Mouse (Mus musculus) 3134 (cell line): Measurements from ENCODE around the gene Rbpjl.

ENCODE experiments used
- DNase-seq: peaks from one replicate; pipeline ENCODE4 v3.0.0-alpha.2; 2011; ENCODE audit warnings: low spot score; ENCODE audit not compliant: insufficient read length; ENCODE audit errors: extremely low read depth

Gene Rbpjl

GRCm38 (mm10) chr2:164426952-164427351 is 24.0 kb downstream of the Rbpjl start:
- DNase-seq: no peak

- DNase-seq: no peak
Measured at GRCm38 (mm10) chr2:164428451-164428850, 25.5 kb downstream of the Rbpjl start.

- no peak for DNase-seq
Measured at GRCm38 (mm10) chr2:164429881-164430615, 27.1 kb downstream of the Rbpjl start.

DNA sequence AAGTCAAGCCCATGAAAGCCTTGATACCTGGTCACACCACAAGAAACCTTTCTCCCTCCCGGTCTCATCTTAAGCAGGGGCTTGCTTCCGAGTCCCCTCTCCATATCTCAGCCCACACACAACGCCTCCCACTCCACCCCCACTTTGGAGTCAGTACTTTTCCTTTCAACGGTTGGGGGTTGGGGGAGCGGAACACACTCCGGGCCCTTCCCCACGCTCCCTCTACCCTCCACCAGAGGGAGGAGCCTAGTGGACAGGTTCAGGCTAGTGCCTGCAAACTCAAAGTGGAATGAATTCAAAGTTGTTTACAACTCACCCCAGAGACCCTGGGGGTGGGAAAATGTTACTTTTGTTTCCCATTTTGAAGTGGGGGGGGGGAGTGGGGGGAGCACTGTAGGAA is 27.8 kb downstream of the Rbpjl start:
- no peak for DNase-seq

DNA sequence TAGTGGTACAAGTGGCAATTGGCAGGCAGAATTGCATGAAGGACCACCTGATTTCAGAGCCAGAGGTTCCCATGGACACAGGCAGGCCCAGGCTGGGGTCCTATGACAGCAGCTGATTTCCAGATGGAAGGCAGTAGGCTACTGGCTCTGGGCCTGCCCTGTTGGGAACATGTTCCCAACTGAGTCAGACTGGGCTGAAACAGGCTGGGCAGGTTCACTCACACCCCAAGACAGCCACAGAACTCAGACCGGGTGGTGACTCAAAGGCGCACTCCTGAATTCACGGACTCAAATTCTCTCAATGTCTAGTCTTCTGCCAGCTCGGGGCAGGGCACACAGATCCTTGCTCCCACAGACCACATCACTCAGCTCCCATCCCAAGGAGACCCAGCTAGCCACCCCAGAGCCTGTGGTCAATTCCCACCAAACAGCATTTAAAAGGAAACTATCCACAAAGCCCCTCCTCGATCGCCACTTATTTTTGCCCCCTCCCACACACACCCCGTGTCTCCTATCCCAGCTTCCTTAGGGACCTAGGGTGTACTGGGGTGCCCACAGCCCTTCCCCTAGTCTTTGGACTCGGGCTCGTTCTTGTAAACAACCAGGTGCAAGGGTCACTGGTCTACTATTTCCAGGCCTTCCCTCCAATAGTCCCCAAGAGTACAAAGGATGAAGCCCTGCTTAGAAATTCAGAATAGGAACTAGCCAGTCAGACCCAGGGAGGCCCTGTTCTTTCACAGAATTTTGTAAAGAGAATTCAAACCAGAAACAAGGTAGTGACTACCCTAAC is 28.9 kb downstream of the Rbpjl start:
- peak; percentile 72 for DNase-seq

DNA sequence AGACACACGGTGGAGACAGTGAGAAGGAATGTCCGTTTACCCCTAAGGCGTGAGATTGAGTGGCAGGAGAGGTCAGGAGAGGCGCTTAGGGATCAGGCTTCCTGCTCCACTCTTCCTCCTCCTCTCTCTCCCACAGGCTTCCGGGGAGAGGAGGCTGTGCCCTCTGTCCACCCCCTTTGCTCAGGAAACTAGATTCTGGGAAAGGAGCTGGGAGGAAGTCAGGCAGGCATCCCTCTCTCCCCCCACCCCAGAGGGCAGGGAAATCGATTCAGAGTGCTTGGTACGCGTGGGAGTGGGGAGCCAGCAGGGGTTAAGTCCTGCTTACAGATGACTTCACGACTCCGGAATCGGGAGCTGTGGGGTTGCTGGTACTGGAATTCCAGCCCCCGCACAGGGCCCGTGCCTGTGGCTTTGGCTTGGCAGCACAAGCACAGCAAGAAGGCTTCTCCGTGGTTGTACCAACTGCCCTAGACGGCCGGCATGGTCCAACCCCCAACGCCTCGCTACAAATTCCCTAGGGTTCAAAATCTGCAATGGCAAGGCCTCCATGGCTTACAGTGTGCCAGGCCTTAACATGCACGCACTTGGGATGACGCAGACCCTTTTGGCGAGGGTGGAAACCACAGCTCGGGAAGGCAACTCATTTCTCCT is 29.7 kb downstream of the Rbpjl start:
- DNase-seq: peak; percentile 97

GRCm38 (mm10) chr2:164433278-164433895 is 30.4 kb downstream of the Rbpjl start:
- DNase-seq: no peak

DNA sequence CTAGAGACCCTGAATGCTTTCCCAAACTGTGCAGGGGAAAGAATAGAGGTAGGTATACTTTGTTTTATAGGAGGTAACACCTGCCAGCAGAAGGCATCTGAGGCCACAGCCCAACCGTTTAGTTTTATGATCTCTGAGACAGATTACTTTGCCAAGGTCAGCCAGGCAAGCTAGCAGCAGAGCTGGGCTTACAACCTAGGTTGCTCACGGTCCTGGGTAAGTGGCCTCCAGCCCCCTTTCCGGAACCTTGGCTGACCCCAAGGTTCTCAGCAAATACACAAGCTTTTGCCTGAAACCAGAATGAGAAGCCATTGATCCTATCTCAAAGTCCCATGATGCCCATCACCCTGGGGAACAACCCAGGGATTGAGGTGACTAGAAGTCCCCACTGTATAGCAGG is 31.7 kb downstream of the Rbpjl start:
- no peak for DNase-seq

DNA sequence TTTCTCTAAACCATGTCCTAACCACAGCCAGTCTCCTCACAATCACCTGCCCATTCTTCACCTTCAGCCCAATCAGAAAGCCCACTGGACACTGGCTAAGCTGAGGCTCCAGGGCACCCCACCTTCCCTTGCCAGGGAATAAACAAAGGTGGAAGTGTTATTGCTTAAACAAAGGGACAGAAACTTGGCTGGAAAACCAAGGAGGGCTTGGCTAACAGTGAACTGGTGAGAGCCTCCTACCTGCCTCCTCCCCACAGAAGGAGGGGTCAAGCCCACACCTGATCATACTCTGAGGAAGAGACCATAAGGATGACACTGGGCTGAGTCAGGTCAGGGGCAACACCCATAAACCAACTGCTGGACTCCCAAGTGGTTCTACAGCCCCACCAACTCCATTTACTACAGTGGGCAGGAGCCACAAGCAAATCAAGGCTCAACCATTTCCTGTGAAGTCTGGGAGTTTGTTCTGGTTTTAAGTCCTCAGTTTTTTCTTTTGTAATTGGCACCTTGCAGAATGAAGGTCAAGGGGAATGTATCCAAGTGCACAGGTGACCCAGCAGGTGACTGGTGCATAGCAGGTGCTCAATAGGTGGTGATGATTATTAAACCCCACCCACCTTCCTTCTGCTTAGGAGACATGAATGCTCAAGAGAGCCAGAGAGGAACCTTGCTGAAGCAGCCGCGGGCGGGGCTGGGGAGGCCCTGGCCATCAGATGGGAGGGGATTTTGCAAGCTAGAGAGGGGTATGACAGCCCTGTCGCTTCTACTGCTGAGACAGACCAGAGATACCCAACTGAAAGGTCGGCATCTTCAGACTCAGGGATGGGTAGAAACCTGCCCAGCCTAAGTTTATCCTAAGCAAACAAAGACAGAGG is 32.5 kb downstream of the Rbpjl start:
- DNase-seq: no peak

DNA sequence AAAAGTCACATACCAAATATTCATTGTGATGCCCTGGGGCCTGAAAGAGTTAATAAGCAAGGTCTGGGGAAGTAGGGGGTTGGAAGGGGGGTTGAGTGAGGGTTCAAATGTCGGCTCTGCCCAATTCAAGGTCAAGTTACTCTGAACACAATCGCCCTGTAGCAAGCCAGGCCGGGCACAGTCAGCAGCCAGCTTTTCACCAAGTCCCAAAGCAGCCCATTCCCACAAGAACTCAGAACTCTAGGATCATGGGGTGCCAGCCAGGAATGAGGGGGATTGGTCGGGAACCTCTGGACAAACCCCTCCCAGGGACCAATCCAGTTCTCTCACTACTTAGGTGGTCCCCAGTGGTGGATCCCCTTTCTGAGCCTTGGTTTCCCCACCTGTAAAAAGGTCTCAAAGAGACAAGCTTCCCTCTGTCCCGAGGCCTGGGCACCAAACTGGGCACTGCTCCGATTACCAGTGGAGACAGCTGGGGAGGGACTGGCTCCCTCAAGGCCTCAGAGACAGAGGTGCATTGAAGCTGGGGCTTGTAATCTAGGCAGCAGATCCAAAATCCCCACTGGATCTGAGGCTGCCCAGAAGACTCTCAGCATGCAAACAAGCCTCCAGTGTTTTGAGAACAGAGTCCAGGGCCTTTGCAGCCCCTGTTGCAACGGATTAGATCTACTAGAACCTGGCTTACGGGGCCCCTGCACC is 33.4 kb downstream of the Rbpjl start:
- no peak for DNase-seq

- peak; percentile 47 for DNase-seq
Measured at GRCm38 (mm10) chr2:164436961-164437360, 34.0 kb downstream of the Rbpjl start.

DNA sequence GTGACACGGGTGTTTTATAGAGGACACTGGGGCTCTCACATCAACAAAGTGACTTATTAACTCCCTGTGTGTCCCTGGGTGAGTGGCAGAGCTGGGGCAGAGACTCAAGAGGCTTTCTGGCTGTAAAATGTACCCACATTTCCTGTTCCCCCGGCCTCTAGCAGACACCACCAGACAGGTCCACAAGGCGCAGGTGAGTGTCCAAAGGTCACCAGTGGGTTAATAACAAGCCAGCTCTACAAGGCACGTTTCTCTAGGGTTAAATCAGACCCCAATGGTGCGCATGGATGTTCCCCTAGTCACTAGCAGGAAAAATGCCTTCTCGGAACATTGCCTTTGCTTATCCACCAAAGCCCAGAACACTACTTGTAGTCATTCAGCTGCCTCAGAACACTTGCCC is 34.8 kb downstream of the Rbpjl start:
- no peak for DNase-seq

DNA sequence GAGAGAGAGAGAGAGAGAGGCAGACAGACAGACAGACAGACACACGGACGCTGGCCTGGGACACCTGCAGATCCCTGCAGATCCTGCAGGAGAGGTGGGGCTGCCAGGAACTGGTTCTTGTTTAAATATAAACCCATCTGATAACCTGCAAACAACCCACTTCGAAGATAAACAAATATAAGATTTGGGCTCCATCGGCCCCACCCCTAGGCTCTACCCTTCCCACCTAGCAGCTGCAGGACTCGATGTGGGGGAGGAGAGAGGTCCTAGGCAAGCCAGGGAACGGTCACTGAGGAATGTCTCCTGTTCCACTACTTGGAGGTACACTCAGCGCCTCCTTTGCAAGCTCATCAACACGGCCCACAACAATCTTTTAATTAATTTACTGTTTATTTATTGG is 35.3 kb downstream of the Rbpjl start:
- DNase-seq: no peak

- peak; percentile 68 for DNase-seq
Measured at GRCm38 (mm10) chr2:164439001-164439421, 36.1 kb downstream of the Rbpjl start.

DNA sequence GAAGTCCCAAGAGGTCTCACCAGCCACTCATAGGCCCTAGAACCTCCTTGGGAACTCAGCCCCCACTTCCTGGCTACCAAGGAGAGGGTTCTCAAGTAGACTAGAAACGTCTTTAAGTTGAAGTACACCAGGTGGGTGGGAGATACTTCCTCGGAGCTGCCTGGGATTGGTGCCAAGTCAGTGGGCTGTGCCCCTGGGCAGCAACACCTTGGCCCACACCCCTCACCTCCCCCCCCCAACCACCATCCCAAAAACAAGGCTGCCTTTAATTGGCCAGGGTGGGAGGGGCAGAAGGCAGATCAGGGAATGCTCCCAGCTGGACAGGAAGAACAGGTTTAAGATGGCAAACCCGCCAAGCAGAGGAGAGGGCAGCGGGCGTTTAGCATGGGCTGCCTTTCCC is 37.4 kb downstream of the Rbpjl start:
- no peak for DNase-seq

- peak; percentile 83 for DNase-seq
Measured at GRCm38 (mm10) chr2:164441155-164441554, 38.2 kb downstream of the Rbpjl start.

GRCm38 (mm10) chr2:164441731-164442130 is 38.8 kb downstream of the Rbpjl start:
- DNase-seq: no peak

GRCm38 (mm10) chr2:164442315-164443050 is 39.5 kb downstream of the Rbpjl start:
- no peak for DNase-seq

DNA sequence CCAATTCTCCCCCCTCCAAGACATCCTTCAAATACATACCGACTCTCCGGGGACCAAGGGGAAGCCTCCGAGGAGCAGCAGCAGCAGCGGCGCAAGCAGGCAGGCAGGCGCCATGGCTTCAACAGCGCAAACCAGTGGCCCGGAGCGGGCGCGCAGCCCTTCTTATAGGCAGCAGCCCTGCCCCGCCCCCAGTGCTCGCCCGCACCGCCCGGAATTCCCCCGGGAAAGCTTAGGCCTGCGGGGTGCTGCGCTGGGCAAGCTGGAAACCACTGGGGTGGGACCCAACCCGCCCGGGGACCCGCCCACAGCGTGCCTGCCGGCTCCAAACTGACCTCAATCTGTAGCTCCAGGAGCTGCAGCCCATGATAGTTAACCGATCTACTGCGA is 40.1 kb downstream of the Rbpjl start:
- peak; percentile 96 for DNase-seq
